Mouse (Mus musculus) heart, adult 11 months (tissue): ENCODE data around the gene Rhbdl3.

Experiments used
- DNase-seq: peaks from one replicate; pipeline ENCODE4 v3.0.0; 2022

Gene Rhbdl3

GRCm38 (mm10) chr11:80313462-80313861, 12.8 kb downstream of the Rhbdl3 start:
- no peak for DNase-seq

GRCm38 (mm10) chr11:80313944-80314343, 13.2 kb downstream of the Rhbdl3 start:
- no peak for DNase-seq

GRCm38 (mm10) chr11:80315743-80316639, 15.3 kb downstream of the Rhbdl3 start:
- DNase-seq = no peak

GRCm38 (mm10) chr11:80323255-80323654, 22.5 kb downstream of the Rhbdl3 start:
- DNase-seq = no peak

GRCm38 (mm10) chr11:80324636-80325035, 23.9 kb downstream of the Rhbdl3 start:
- DNase-seq = no peak

- no peak for DNase-seq
Measured at GRCm38 (mm10) chr11:80332709-80333400, 32.1 kb downstream of the Rhbdl3 start.

GRCm38 (mm10) chr11:80335609-80336350, 35.1 kb downstream of the Rhbdl3 start:
- no peak for DNase-seq

- no peak for DNase-seq
Measured at GRCm38 (mm10) chr11:80336351-80336730, 35.6 kb downstream of the Rhbdl3 start.

- DNase-seq = no peak
Measured at GRCm38 (mm10) chr11:80342482-80342881, 41.8 kb downstream of the Rhbdl3 start.

- DNase-seq = peak; percentile 92
Measured at GRCm38 (mm10) chr11:80351832-80352430, 51.2 kb downstream of the Rhbdl3 start.

- peak; percentile 91 for DNase-seq
Measured at GRCm38 (mm10) chr11:80354832-80355231, 54.1 kb downstream of the Rhbdl3 start.

- DNase-seq = peak; percentile 28
Measured at GRCm38 (mm10) chr11:80368949-80369348, 68.2 kb downstream of the Rhbdl3 start.

GRCm38 (mm10) chr11:80376651-80377050, 75.9 kb downstream of the Rhbdl3 start:
- DNase-seq = peak; percentile 83

GRCm38 (mm10) chr11:80377712-80378451, 77.2 kb downstream of the Rhbdl3 start, which contains the start of gene 5730455P16Rik:
Gene 5730455P16Rik, minus strand, starts transcription at chr11:80378034.
- DNase-seq = peak; percentile 98

- peak; percentile 81 for DNase-seq
Measured at GRCm38 (mm10) chr11:80378452-80379068, 77.8 kb downstream of the Rhbdl3 start.

- peak; percentile 45 for DNase-seq
Measured at GRCm38 (mm10) chr11:80379184-80379583, 78.5 kb downstream of the Rhbdl3 start.

- DNase-seq = no peak
Measured at GRCm38 (mm10) chr11:80382626-80383018, 81.9 kb downstream of the Rhbdl3 start.

- peak; percentile 100 for DNase-seq
Measured at GRCm38 (mm10) chr11:80383019-80383625, 82.4 kb downstream of the Rhbdl3 start, which contains the start of gene Zfp207. Gene Zfp207, plus strand, starts transcription at chr11:80383279.

GRCm38 (mm10) chr11:80383626-80384046, 82.9 kb downstream of the Rhbdl3 start:
- DNase-seq = no peak

GRCm38 (mm10) chr11:80384461-80384860, 83.7 kb downstream of the Rhbdl3 start:
- DNase-seq = peak; percentile 87

- peak; percentile 86 for DNase-seq
Measured at GRCm38 (mm10) chr11:80385055-80385454, 84.3 kb downstream of the Rhbdl3 start.
